Mouse (Mus musculus) layer of hippocampus, adult 2 months (tissue): Measurements from ENCODE around the gene Zkscan3. TPM values are rescaled to one million over a fixed set of nuclear protein-coding genes. Genes with fewer than 3 reads are reported as not detected.

Experiments
- DNase-seq, 2 experiments: peaks; one replicate each; pipeline ENCODE4 v3.0.0; 2022; ENCODE audit warnings: low spot score in 2 of 2
- H3K27ac ChIP-seq: fragments of 200-600 bp; 2 replicates; pipeline ENCODE4 v1.8.1; 2022
- H3K4me3 ChIP-seq: fragments of 200-600 bp; 2 replicates; pipeline ENCODE4 v1.8.1; 2022; ENCODE audit warnings: mild to moderate bottlenecking
- CTCF ChIP-seq: fragments of 200-600 bp; conservative IDR thresholded peaks from 2 replicates; pipeline ENCODE4 v1.8.1; 2022; ENCODE audit warnings: antibody characterized with exemption, mild to moderate bottlenecking, moderate library complexity
- long read RNA-seq, 2 experiments: library from polyadenylated mRNA; stranded (forward); transcript quantifications; one replicate each; pipeline ENCODE4 v2.0.0; 2021; ENCODE audit warnings: borderline mapping rate in 2 of 2
- total RNA-seq, 2 experiments: library from RNA; stranded (reverse); gene quantifications; 2 replicates each; pipeline ENCODE4 v1.2.3; 2021

Gene Zkscan3
- total RNA-seq, result 10 to 100 TPM; 36.0 to 43.5 TPM
- long read RNA-seq, experiment 1, partial matches to known transcripts, result 3 of 17 reads
- long read RNA-seq, experiment 1, other reads (novel, unspliced or antisense), result 8 of 17 reads
- long read RNA-seq, experiment 2, transcript Zkscan3-201 (6 exons, 2,561 nt), result minor isoform, 5 of 21 reads
- long read RNA-seq, experiment 2, transcript Zkscan3-203 (6 exons, 2,600 nt), result major isoform, 8 of 21 reads
- long read RNA-seq, experiment 2, partial matches to known transcripts, result 2 of 21 reads
- long read RNA-seq, experiment 2, other reads (novel, unspliced or antisense), result 6 of 21 reads

GRCm38 (mm10) chr13:21402287-21402846, at the start of gene Zkscan3:
Zkscan3 (minus strand) TSS chr13:21402755.
- no peak for TF ChIP-seq CTCF
- Histone ChIP-seq H3K27ac (peak within 1 kb of the TSS; percentile 93), H3K4me3 (peak within 1 kb of the TSS; percentile 96)
- DNase-seq, result peak; percentile 74 to 86

- TF ChIP-seq CTCF, result no peak
- H3K27ac ChIP-seq, result no peak overlapping the region
- H3K4me3 ChIP-seq, result no peak overlapping the region
- no peak for DNase-seq
Observed at GRCm38 (mm10) chr13:21447856-21448614, 45.5 kb upstream of the Zkscan3 start.

- Histone ChIP-seq H3K4me3 (no peak overlapping the region), H3K27ac (no peak overlapping the region)
- no peak for TF ChIP-seq CTCF
- no peak for DNase-seq
Observed at GRCm38 (mm10) chr13:21446796-21447195, 44.2 kb upstream of the Zkscan3 start.

DNA sequence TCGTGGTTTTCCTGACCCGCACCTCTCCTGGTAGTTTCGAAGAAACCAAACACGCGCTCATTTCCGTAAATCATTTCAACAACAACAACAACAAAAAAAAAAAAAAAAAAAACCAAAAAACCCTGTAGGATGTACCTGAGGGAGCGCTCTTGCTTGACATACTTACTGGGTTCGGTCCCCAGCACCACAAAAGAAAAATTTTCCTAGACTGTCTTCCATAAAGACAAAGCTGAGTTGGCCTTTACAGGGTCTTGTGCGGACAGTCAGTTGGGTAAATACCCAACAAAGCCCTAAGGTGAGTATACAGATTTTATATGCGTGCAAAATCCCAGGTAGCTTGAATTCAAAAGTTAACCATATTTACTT, 38.6 kb upstream of the Zkscan3 start:
- no peak for TF ChIP-seq CTCF
- Histone ChIP-seq H3K4me3 (peak overlapping the region; percentile 72), H3K27ac (peak overlapping the region; percentile 86)
- DNase-seq, result no peak

GRCm38 (mm10) chr13:21440503-21441206, 38.1 kb upstream of the Zkscan3 start, which contains the start of gene Pgbd1:
Pgbd1 (minus strand) TSS chr13:21441058.
- Histone ChIP-seq H3K4me3 (peak within 1 kb of the TSS; percentile 72), H3K27ac (peak within 1 kb of the TSS; percentile 86)
- peak; percentile 52 for TF ChIP-seq CTCF
- DNase-seq, result peak; percentile 63 to 67

DNA sequence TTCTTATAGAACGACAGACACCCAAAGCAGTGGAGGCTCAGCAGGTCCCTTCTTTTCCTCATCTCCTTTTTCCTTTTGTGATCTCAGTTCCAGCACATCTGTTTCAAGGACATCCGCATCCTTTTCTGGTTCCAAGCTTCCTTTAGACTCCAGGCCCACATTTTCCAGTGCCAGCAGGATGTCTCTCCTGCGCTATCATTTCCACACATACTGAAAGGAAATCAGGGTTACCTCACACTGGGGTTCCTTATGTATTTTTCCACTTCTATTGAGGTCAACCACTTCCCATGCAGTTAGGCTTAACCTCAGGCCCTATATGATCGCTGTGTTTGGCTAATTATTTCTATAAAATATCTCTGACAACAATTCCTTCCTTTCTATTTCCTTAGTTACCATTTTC, 32.9 kb upstream of the Zkscan3 start:
- DNase-seq, result no peak
- TF ChIP-seq CTCF, result no peak
- Histone ChIP-seq H3K4me3 (no peak overlapping the region), H3K27ac (no peak overlapping the region)

GRCm38 (mm10) chr13:21427631-21428030, 25.1 kb upstream of the Zkscan3 start:
- no peak for DNase-seq
- Histone ChIP-seq H3K4me3 (no peak overlapping the region), H3K27ac (no peak overlapping the region)
- no peak for TF ChIP-seq CTCF

GRCm38 (mm10) chr13:21423301-21423700, 20.7 kb upstream of the Zkscan3 start:
- no peak for TF ChIP-seq CTCF
- no peak overlapping the region for H3K4me3 ChIP-seq
- no peak overlapping the region for H3K27ac ChIP-seq
- DNase-seq, result no peak

DNA sequence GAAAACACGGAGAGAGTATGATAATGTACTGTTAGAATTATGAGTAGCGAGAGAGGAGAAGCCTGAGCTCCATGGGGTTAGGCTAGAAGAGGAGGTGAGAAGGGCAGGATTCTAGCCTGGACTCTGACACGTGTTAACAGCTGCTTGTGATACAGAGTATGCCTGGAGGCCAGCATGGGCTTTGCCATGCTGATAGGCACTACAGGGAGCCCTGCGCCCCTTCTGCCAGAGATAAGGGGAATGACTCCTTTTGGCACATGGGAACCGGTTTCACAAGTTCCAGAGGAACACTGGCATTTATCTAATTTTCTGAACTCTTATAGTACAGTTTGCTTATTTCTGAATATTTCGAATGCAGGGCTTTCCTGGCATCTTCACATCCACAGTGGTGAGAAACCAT, 16.3 kb upstream of the Zkscan3 start:
- H3K27ac ChIP-seq, result no peak overlapping the region
- no peak for TF ChIP-seq CTCF
- no peak for DNase-seq
- no peak overlapping the region for H3K4me3 ChIP-seq

- TF ChIP-seq CTCF, result no peak
- H3K4me3 ChIP-seq, result no peak overlapping the region
- no peak for DNase-seq
- no peak overlapping the region for H3K27ac ChIP-seq
Observed at GRCm38 (mm10) chr13:21417298-21418010, 14.9 kb upstream of the Zkscan3 start.

- DNase-seq, result no peak
- Histone ChIP-seq H3K4me3 (no peak overlapping the region), H3K27ac (no peak overlapping the region)
- TF ChIP-seq CTCF, result no peak
Observed at GRCm38 (mm10) chr13:21415750-21416149, 13.2 kb upstream of the Zkscan3 start.

GRCm38 (mm10) chr13:21415266-21415665, 12.7 kb upstream of the Zkscan3 start:
- Histone ChIP-seq H3K27ac (no peak overlapping the region), H3K4me3 (no peak overlapping the region)
- no peak for TF ChIP-seq CTCF
- no peak for DNase-seq
